12 mouse cellular contexts compared by ENCODE assay signal in the genomic region with DNA sequence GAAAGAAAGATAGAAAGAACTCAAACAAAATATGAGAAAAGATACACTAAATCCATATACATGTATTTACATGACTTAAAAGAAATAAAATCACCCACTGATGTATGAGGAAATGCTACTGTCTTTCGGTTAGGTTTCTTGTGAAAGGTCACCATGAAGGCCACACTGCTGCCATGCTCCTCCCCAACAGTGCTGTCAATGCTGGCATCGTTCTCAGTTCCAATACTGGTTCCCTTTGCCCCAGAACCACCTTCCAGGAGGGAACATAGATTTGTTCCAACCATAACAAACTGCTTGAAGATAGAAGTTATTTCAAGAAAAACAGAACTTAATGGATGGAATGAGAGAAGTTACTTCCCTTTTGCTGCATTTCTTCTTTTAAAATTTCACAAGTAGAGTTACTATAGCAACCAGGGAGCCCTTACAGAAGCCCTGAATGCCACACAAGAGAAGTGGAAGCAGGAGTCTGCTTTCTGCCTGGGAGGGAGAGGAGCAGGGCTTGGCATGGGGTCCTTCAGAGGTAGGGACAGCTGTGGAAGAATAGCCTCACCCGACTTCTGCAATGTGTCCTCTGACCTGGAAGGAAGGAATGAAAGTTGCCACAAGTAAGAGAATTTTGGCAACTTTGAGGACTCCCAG.
DNase-seq lines count a peak whose midpoint lies in the region; ATAC-seq and TF ChIP-seq lines count a peak whose summit lies in the region.
"Had no signal": no experiment of that assay in that cellular context is flagged by ENCODE, and none has a peak within 500 bp of the region (broad histone marks: within the 10 kb centered on the region; RNA-seq: fewer than 3 reads in every experiment).

No protein-coding gene starts in this region.

- peak overlapping the region; percentile 74 for H3K27ac ChIP-seq in hindbrain, embryonic 10.5 days
- H3K27ac ChIP-seq in hindbrain, embryonic 16.5 days (ENCODE audit: low read depth, low read length), result no peak overlapping the region
- H3K27ac ChIP-seq in heart, postnatal 0 days (ENCODE audit: low read depth), result peak overlapping the region; percentile 86
- H3K27ac ChIP-seq: embryonic facial prominence, embryonic 13.5 days; limb, embryonic 15.5 days; neural tube, embryonic 12.5 days had no signal

- H3K36me3 ChIP-seq in hindbrain, embryonic 10.5 days, result no peaks in the 10 kb centered on the region
- no peaks in the 10 kb centered on the region for H3K36me3 ChIP-seq in hindbrain, embryonic 16.5 days (ENCODE audit: control insufficient read depth, insufficient read depth, low read length)
- no peaks in the 10 kb centered on the region for H3K36me3 ChIP-seq in heart, postnatal 0 days (replicated peaks; ENCODE audit: control insufficient read depth, insufficient read depth, low read length)
- H3K36me3 ChIP-seq: embryonic facial prominence, embryonic 13.5 days; limb, embryonic 15.5 days; neural tube, embryonic 12.5 days had no signal

- H3K9me3 ChIP-seq in hindbrain, embryonic 10.5 days, result no peaks in the 10 kb centered on the region
- H3K9me3 ChIP-seq in hindbrain, embryonic 16.5 days (ENCODE audit: control insufficient read depth, low read length), result no peaks in the 10 kb centered on the region
- no peaks in the 10 kb centered on the region for H3K9me3 ChIP-seq in heart, postnatal 0 days (replicated peaks; ENCODE audit: control insufficient read depth, low read length)
- H3K9me3 ChIP-seq: embryonic facial prominence, embryonic 13.5 days; limb, embryonic 15.5 days; neural tube, embryonic 12.5 days had no signal

- H3K27me3 ChIP-seq in hindbrain, embryonic 10.5 days (ENCODE audit: insufficient read depth, poor library complexity, severe bottlenecking), result no peaks in the 10 kb centered on the region
- H3K27me3 ChIP-seq in hindbrain, embryonic 16.5 days (replicated peaks; ENCODE audit: control insufficient read depth, insufficient read depth, low read length), result no peaks in the 10 kb centered on the region
- no peaks in the 10 kb centered on the region for H3K27me3 ChIP-seq in heart, postnatal 0 days (ENCODE audit: control insufficient read depth, insufficient read depth, low read length)
- H3K27me3 ChIP-seq: CH12.LX; embryonic facial prominence, embryonic 13.5 days; limb, embryonic 15.5 days; neural tube, embryonic 12.5 days had no signal

- no peak for ATAC-seq in hindbrain, embryonic 16.5 days
- no peak for ATAC-seq in heart, postnatal 0 days (ENCODE audit: insufficient read depth, low read depth)

- H3K9ac ChIP-seq in hindbrain, embryonic 16.5 days (ENCODE audit: low read depth, low read length), result no peak overlapping the region
- peak overlapping the region; percentile 26; the same call in 1 of the 2 replicates for H3K9ac ChIP-seq in heart, postnatal 0 days (replicated peaks; ENCODE audit: low read depth, low read length)
- H3K9ac ChIP-seq: embryonic facial prominence, embryonic 13.5 days; limb, embryonic 15.5 days; neural tube, embryonic 12.5 days had no signal

- TF ChIP-seq CTCF in heart, postnatal 0 days (IDR thresholded peaks at IDR 0.05; ENCODE audit: low read depth), result no peak

- H3K4me2 ChIP-seq in hindbrain, embryonic 16.5 days (ENCODE audit: low read length), result no peak overlapping the region
- H3K4me2 ChIP-seq in heart, postnatal 0 days (ENCODE audit: low read depth, low read length), result peak overlapping the region; percentile 62
- H3K4me2 ChIP-seq: embryonic facial prominence, embryonic 13.5 days; limb, embryonic 15.5 days; neural tube, embryonic 12.5 days had no signal

- 64% methylated on average over 3 of the region's 3 CpGs for WGBS in hindbrain, embryonic 10.5 days
- WGBS in hindbrain, embryonic 16.5 days, result 59% methylated on average over 3 of the region's 3 CpGs
- 55% methylated on average over 3 of the region's 3 CpGs for WGBS in heart, postnatal 0 days

- H3K4me3 ChIP-seq in hindbrain, embryonic 10.5 days, result no peak overlapping the region
- H3K4me3 ChIP-seq in hindbrain, embryonic 16.5 days (ENCODE audit: low read length), result no peak overlapping the region
- H3K4me3 ChIP-seq in heart, postnatal 0 days (ENCODE audit: low read depth, low read length), result peak overlapping the region; percentile 49
- H3K4me3 ChIP-seq: embryonic facial prominence, embryonic 13.5 days; limb, embryonic 15.5 days; neural tube, embryonic 12.5 days had no signal

- no peak for DNase-seq in hindbrain, embryonic 10.5 days (ENCODE audit: low spot score)
- peak; percentile 5 for DNase-seq in A20 (ENCODE audit: low read depth, low spot score)
- peak; percentile 31 for DNase-seq in brain, adult 2 months (ENCODE audit: low read depth, low spot score)
- DNase-seq in heart, postnatal 0 days (ENCODE audit: low spot score), result no peak
- DNase-seq in right cerebral cortex, postnatal 10 days (ENCODE audit: low spot score in 2 of 2), result no peak
- no peak for DNase-seq in embryo, embryonic 10.5 days (ENCODE audit: low spot score)
- DNase-seq in urinary bladder, postnatal 14 days (ENCODE audit: low spot score), result no peak

- peaks cover 49% of the 10 kb centered on the region for H3K4me1 ChIP-seq in hindbrain, embryonic 10.5 days (replicated peaks)
- H3K4me1 ChIP-seq in hindbrain, embryonic 16.5 days (ENCODE audit: control insufficient read depth, insufficient read depth, low read depth, low read length), result peaks cover 12% of the 10 kb centered on the region
- H3K4me1 ChIP-seq in heart, postnatal 0 days (ENCODE audit: control insufficient read depth, insufficient read depth), result peaks cover 32% of the 10 kb centered on the region

- no peak for TF ChIP-seq EP300 in heart, postnatal 0 days (IDR thresholded peaks at IDR 0.05; ENCODE audit: low read depth)

Comparison
In these comparisons a context has a peak if more than half of its experiments do, and no peak if none do; other contexts are left out.
1. DNase-seq: peak in A20 (single experiment) and brain, adult 2 months (single experiment); none in hindbrain, embryonic 10.5 days (single experiment), heart, postnatal 0 days (single experiment), right cerebral cortex, postnatal 10 days (0 of 2), embryo, embryonic 10.5 days (single experiment) and urinary bladder, postnatal 14 days (single experiment).